Mouse (Mus musculus): ENCODE results near the gene Rbfox3.
A peak's percentile ranks its signal among the peaks of the same experiment; 100 is the strongest.

Rbfox3 gene

DNA sequence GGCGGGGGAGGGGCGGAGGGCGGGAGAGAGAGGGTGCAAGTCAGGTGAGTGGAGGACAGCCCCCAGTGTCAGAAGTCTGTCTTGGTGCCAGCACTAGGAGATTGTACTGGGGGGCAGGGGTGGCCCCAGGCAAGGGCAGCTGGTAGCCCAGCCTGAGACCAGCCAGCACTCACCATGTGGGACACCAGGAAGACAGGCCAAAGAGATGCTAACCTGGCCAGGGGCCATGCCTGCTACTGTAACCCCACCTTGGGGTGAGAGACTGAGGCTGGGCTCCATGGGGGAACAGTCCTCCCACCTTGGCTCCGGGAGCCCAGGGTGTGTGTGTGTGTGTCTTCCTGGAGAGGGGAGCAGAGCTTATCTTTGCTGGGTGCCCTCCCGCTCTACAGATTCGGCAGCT, 408.4 kb downstream of the Rbfox3 start:
- no peak for DNase-seq (ENCODE audit: low spot score)

GRCm38 (mm10) chr11:118496066-118496689, 415.2 kb downstream of the Rbfox3 start:
- no peak for DNase-seq (ENCODE audit: low spot score)

GRCm38 (mm10) chr11:118495065-118495464, 416.3 kb downstream of the Rbfox3 start:
- no peak for DNase-seq (ENCODE audit: low spot score)

GRCm38 (mm10) chr11:118494001-118494737, 417.2 kb downstream of the Rbfox3 start:
- DNase-seq (ENCODE audit: low spot score), result no peak

DNA sequence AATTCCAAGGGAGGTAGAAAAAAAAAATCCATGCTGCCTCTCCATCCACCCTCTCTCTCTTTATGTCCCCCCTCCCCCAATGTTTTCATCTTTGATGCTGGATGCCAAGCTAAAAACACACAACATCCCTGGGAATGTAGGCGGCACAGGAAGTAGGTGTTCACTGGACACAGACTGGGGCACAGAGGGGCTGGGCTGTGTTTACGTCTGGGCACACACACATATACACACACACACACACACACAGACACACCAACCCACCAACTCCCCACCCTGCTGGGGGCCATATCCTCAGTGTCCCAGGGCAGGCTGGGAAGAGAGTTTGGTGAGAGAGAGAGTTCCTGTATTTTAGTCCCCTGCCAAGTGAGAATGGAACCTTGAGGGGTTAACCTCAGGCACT, 417.9 kb downstream of the Rbfox3 start:
- DNase-seq (ENCODE audit: low spot score), result no peak

GRCm38 (mm10) chr11:118491230-118491629, 420.2 kb downstream of the Rbfox3 start:
- no peak for DNase-seq (ENCODE audit: low spot score)

DNA sequence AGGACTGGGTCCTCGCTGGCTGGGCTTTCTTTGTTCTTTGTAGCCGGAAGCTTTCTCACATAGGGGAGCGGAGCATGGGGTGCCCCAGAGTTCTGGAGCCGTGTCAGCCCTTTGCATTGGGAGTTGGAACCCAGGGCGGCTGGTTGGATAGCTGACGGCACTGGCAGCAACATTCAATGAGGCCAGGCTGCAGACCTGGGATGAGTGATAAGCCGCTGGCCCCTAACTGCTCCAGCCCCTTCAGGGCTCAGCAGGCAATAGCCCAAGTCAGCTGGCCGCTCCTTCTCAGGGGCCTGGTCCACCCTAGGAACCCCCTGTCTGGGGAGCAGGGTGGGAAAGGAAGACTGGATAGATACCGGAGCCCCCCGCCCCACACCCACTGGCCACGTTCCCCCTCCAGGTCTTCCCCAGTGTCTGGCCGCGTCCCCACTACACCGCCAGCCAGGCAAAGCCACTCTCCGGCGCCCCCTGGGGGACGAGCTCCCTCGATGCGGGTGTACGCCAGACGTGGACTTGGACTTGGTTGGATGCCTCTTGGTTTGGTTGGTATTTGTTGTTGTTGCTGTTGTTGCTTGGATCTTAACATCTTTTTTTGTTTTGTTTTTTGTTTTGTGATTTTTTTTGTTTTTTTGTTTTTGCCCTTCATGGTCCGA, 420.7 kb downstream of the Rbfox3 start:
- peak; percentile 92 for DNase-seq (ENCODE audit: low spot score)

- DNase-seq (ENCODE audit: low spot score), result no peak
Observed at GRCm38 (mm10) chr11:118488907-118489270, 422.5 kb downstream of the Rbfox3 start.

DNA sequence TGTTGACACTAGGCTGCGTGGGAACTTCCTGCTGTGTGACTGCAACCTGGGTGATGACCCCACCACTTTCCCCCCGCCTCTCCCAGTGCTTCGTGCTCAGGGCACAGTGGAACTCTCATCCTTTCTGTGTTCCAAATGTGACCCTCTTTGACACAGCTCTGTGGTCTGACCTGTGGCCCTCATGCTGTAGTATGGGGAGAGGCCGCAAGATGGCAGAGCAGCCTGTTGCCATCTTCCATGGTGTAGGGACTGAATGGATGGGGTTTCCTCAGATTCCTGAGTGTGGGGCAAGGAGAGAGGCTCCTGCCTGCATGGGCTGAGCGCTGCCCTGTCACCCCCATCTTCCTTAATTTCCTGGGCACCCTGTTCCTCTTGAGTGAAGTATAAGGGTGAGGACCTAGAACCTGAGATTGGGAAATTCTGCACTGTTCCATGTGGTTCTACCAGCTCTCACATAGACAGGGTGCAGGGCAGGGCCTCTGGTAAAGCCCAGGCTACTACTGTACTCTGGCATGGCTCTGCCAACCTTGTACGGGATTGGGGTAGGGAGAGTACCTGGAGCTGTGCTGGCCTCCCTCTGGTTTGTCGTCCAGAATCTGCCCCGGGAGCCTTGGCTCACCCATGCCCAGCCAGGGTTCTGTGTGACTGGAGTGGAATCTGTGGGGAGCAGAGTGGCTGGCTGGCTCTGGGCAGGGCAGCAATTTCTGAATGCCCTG, 423.0 kb downstream of the Rbfox3 start:
- no peak for DNase-seq (ENCODE audit: low spot score)

DNA sequence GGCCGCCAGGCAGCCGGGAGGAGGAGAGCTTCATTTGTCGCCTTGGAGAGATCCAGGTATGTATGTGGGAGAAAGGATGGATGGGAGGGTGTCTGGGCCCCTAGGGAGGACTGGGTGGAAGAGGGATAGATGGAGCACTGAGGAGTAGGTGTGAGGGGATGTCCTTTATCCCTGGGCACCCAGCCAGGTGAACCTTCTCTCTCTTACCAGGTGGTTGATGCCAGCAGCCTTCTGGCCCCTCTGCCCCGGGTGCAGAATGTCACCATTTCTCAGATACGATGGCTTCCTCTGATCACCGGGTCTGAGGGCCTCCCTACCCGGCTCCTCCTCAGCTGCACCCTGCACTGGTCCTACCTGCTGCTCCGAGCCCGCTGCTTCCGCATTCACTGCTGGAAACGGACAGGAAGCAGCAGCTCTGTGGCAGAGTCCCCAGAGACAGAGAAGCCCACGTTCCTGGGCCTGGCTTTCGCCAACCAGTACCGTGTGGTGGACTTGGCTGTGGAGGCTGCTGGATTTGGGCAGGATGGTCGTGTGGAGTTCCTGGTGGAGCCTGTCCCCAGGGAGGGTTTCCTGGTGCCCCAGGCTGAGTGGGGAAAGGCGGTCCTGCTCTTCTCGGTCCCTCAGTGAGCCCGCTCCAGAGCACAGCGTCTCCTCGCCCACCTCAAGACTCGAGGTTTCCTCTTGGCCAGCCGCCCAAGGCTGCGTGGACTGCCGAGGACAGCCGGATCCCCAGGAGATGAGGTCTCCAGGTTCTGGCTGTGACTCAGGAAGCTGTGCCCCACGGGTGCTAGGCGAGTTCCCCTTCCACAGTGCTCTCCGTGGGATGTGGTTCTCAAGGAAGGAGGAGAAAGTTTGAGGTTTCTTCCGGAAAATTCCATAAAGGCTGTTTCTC, 424.3 kb downstream of the Rbfox3 start:
- DNase-seq (ENCODE audit: low spot score), result no peak

DNA sequence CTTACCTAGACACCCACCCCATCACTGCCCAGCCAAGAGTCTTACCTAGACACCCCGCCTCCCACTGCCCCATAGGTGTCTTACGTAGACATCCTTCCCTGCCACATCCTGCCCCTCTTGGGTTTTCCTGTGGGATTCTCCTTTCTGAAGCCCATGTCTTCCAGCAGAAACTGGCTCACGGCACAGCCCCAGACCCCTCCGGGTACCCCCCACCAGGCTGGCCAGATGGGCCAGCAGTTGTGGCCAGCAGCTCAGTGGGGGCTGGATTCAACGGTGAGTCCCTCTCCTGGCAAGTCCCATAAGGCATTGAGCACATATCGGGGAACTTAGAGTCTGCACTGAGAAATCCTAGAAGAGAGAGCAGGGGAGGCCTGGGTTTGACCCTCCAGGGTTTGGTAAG, 425.1 kb downstream of the Rbfox3 start:
- no peak for DNase-seq (ENCODE audit: low spot score)

DNA sequence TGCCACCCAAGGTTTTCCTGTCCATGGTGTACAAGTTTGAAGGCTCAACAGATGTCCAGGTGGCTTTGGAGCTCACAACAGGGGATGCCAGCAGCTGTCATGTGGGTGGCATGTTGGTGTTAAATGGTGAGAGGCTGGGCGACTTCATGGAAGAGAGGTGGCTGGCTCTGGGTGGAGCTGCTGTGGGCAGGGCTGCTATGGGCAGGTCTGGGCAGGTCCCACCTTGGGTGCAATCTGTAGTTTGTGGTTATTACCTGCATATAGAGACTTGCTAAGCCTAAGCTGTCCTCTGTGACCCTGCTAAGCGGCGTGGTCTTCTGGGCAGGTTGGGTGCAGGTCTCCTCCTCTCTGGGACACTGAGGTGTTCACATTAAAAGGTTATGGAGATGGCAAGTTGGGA, 425.6 kb downstream of the Rbfox3 start:
- DNase-seq (ENCODE audit: low spot score), result peak; percentile 38

DNA sequence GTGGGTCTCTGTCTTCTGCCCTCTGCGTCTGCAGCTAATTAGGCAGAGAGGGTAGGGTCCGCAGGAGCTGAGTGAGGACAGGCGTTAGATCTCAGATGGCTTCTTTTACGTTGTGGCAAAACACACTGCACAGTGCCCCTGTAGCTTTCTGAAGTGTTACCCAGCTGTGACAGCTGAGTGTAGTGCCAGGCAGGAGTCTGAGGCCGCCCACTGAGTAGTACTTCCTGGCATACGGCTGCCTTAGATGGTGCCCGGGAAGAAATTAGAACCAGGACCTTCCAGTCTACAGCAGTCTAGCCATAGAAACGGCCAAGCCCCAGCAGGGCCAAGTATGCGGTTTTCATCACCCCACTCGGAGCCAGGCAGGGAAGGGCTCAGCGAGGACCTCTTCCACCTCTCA, 426.1 kb downstream of the Rbfox3 start:
- DNase-seq (ENCODE audit: low spot score), result no peak

DNA sequence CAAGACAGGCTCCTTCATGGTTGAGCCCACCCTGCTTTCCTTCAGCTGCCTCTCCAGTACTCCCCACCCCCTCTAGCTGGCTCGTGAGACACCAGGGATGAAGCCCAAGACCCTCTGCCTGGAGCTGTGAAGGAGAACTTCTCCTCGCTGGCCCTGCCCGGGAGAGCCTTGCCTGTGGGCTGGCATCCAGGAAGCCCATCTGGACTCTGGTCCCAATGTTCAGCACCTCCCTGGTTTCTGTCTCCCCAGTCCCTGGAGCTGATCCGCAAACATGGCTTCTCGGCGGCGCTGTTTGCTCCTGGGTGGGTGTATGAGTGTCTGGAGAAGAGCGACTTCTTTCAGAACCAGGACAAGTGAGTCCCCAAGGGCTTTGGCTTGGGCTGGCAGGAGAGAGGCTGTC, 427.2 kb downstream of the Rbfox3 start:
- DNase-seq (ENCODE audit: low spot score), result no peak

DNA sequence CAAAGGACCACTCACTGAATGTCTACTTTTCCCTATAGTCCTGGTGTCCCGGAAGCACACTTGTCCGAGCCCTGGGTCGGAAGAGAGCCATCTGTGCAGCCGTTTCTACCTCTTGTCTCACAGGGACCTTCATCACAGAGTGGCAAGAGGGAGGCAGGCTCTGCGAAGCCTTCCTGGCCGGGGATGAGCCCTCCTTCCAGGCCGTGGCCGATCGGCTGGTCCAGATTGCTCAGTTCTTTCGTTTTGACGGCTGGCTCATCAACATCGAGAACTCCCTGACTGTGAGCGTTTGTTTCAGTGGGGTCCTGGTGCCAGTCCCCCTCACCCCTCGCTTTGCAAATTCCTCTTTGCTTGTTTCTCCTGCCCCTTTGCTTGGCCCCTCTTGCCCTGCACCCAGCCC, 429.6 kb downstream of the Rbfox3 start:
- DNase-seq (ENCODE audit: low spot score), result no peak

DNA sequence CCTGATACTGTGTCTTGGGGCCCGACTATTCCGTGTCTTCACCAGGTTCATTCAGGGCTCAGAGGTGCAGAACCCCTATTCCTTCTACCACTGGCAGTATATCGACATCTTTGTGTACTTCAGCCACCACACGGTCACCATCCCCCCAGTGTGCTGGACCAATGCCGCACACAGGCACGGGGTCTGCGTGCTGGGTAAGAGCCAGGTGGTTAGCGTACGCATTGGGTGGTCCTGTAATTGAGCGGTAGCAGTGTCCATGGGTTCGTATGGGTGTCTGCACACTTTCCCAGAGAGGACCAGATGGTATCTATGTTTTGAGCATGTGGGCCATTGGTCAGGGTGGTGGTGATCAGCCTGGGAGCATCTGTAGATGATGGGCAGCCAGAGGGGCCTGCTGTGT, 430.2 kb downstream of the Rbfox3 start:
- DNase-seq (ENCODE audit: low spot score), result no peak

GRCm38 (mm10) chr11:118479776-118480175, 431.6 kb downstream of the Rbfox3 start:
- no peak for DNase-seq (ENCODE audit: low spot score)

GRCm38 (mm10) chr11:118476396-118477373, 434.7 kb downstream of the Rbfox3 start, which contains the start of gene Engase:
TSS of gene Engase (plus strand) at chr11:118476829.
- peak; percentile 90 for DNase-seq (ENCODE audit: low spot score)

DNA sequence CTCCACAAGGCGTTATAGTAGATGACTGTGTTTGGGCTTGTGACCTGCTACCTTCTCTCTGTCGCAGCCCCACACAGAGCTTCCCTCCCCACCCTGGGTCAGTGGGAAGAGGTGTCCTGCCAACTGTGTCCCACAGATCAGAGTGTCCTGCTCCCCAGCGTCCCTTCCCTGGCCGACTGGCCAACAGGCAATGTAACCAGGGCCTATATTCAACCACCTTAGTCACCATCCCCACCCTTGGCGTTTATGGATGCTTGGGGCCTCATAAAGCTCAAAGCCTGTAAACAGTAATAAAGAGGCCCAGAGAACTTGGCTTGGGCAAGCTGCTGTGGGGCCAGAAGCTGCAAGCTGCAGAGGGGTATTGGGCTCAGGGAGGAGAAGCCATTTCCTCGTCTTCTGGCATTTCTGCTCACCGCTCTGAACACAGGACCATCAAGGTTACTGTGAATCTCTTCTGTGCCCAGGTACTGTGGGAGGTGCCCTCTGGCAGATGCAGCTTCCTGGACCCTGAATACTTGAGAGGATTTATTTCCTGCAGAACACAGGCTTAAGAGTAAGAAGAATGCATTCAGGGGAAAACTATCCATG, 435.8 kb downstream of the Rbfox3 start:
- no peak for DNase-seq (ENCODE audit: low spot score)

Data from urinary bladder, postnatal 25 days (tissue).